Mouse (Mus musculus): ENCODE results near the gene Glipr1l1. TPM values are rescaled to one million over a fixed set of nuclear protein-coding genes. Genes with fewer than 3 reads are reported as not detected.
"Not testable (repeated sequence)": the region's sequence is repeated elsewhere in the genome, so short reads cannot be mapped to it uniquely, and the experiment has no call there.

Glipr1l1 gene
- polyA plus RNA-seq, 1 experiment from 2014 or later, result not detected

- H3K4me3 ChIP-seq (ENCODE audit: low read depth, low read length), result no peak overlapping the region
- H3K9ac ChIP-seq, result no peak overlapping the region
- H3K4me2 ChIP-seq, result no peak overlapping the region
- H3K27ac ChIP-seq (ENCODE audit: low read depth), result no peak overlapping the region
- 22% methylated on average over 2 of the region's 2 CpGs for WGBS
- no peaks in the 10 kb centered on the region for H3K9me3 ChIP-seq (ENCODE audit: low read depth, low read length)
- no peak for TF ChIP-seq CTCF (IDR thresholded peaks at IDR 0.05; ENCODE audit: low read depth)
- H3K27me3 ChIP-seq (ENCODE audit: insufficient read depth, low read length), result no peaks in the 10 kb centered on the region
- H3K36me3 ChIP-seq (ENCODE audit: insufficient read depth), result no peaks in the 10 kb centered on the region
- no peak for ATAC-seq (ENCODE audit: insufficient read depth)
- DNase-seq, result no peak
- H3K4me1 ChIP-seq (ENCODE audit: insufficient read depth), result no peaks in the 10 kb centered on the region
These were observed 20.1 kb downstream of the Glipr1l1 start for GRCm38 (mm10) chr10:112080044-112080443.

- no peak for TF ChIP-seq CTCF (IDR thresholded peaks at IDR 0.05; ENCODE audit: low read depth)
- ATAC-seq (ENCODE audit: insufficient read depth), result no peak
These were observed 23.2 kb downstream of the Glipr1l1 start, which contains the start of gene Glipr1l2 for GRCm38 (mm10) chr10:112083157-112083556. Gene Glipr1l2, plus strand, starts transcription at chr10:112083354.

GRCm38 (mm10) chr10:112105785-112106184, 45.8 kb downstream of the Glipr1l1 start:
- not testable (repeated sequence) for ATAC-seq (ENCODE audit: insufficient read depth); H3K9me3 ChIP-seq (ENCODE audit: low read depth, low read length); H3K4me2 ChIP-seq; H3K36me3 ChIP-seq (ENCODE audit: insufficient read depth); H3K27ac ChIP-seq (ENCODE audit: low read depth); H3K27me3 ChIP-seq (ENCODE audit: insufficient read depth, low read length); H3K4me3 ChIP-seq (ENCODE audit: low read depth, low read length); H3K4me1 ChIP-seq (ENCODE audit: insufficient read depth); H3K9ac ChIP-seq
- DNase-seq, result peak; percentile 88
- 6% methylated on average over 5 of the region's 5 CpGs for whole genome bisulfite sequencing
- peak; percentile 73 for TF ChIP-seq CTCF (IDR thresholded peaks at IDR 0.05; ENCODE audit: low read depth)

More at GRCm38 (mm10) chr10:112083157-112083556, 23.2 kb downstream of the Glipr1l1 start, which contains the start of gene Glipr1l2:
- no peak for DNase-seq
- Histone ChIP-seq H3K4me3 (ENCODE audit: low read depth, low read length) (no peak within 1 kb of the TSS), H3K4me2 (no peak within 1 kb of the TSS), H3K36me3 (ENCODE audit: insufficient read depth) (no peaks in the 10 kb centered on the region), H3K9ac (no peak within 1 kb of the TSS), H3K27me3 (ENCODE audit: insufficient read depth, low read length) (no peaks in the 10 kb centered on the region), H3K9me3 (ENCODE audit: low read depth, low read length) (no peaks in the 10 kb centered on the region), H3K27ac (ENCODE audit: low read depth) (no peak within 1 kb of the TSS), H3K4me1 (ENCODE audit: insufficient read depth) (no peaks in the 10 kb centered on the region)
- 92% methylated on average over 14 of the region's 14 CpGs for WGBS

GRCm38 (mm10) chr10:112110401-112110800, 50.4 kb downstream of the Glipr1l1 start:
- ATAC-seq (ENCODE audit: insufficient read depth) (no peak), DNase-seq (no peak)
- H3K4me1 ChIP-seq (ENCODE audit: insufficient read depth), result no peaks in the 10 kb centered on the region
- TF ChIP-seq CTCF (IDR thresholded peaks at IDR 0.05; ENCODE audit: low read depth), result no peak
- H3K36me3 ChIP-seq (ENCODE audit: insufficient read depth), result no peaks in the 10 kb centered on the region
- H3K4me3 ChIP-seq (ENCODE audit: low read depth, low read length), result no peak overlapping the region
- no peak overlapping the region for H3K9ac ChIP-seq
- WGBS, result 85% methylated on average over 7 of the region's 7 CpGs
- H3K4me2 ChIP-seq, result no peak overlapping the region
- no peaks in the 10 kb centered on the region for H3K27me3 ChIP-seq (ENCODE audit: insufficient read depth, low read length)
- H3K9me3 ChIP-seq (ENCODE audit: low read depth, low read length), result no peaks in the 10 kb centered on the region
- no peak overlapping the region for H3K27ac ChIP-seq (ENCODE audit: low read depth)

DNA sequence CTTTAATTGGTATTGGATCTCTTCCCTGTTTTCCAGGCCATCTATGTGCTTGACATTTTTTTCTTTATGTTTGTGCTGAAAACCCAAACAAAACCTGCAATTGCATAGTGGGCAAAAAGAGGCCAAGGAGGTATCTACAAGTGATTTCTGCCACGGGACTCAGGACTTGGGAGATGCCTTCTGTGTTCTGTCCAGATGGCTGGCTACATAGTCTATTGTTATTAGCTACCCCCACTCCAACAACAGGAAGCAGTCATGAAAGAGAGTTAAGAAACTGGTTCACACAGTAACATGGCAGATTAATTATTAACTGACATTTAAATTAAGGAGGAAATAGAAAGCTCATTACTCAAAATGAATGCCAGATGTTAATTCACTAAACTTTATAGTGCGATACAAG, 65.1 kb downstream of the Glipr1l1 start:
- DNase-seq; H3K27ac ChIP-seq (ENCODE audit: low read depth); H3K4me3 ChIP-seq (ENCODE audit: low read depth, low read length); H3K9me3 ChIP-seq (ENCODE audit: low read depth, low read length); ATAC-seq (ENCODE audit: insufficient read depth); H3K36me3 ChIP-seq (ENCODE audit: insufficient read depth); H3K9ac ChIP-seq; H3K4me1 ChIP-seq (ENCODE audit: insufficient read depth); H3K4me2 ChIP-seq; H3K27me3 ChIP-seq (ENCODE audit: insufficient read depth, low read length): not testable (repeated sequence)
- 70% methylated on average over 2 of the region's 2 CpGs for WGBS

GRCm38 (mm10) chr10:112127682-112128230, 67.8 kb downstream of the Glipr1l1 start:
- not testable (repeated sequence) for H3K4me1 ChIP-seq (ENCODE audit: insufficient read depth); H3K36me3 ChIP-seq (ENCODE audit: insufficient read depth); H3K4me2 ChIP-seq; H3K9me3 ChIP-seq (ENCODE audit: low read depth, low read length); H3K9ac ChIP-seq; DNase-seq; H3K27ac ChIP-seq (ENCODE audit: low read depth); H3K27me3 ChIP-seq (ENCODE audit: insufficient read depth, low read length); H3K4me3 ChIP-seq (ENCODE audit: low read depth, low read length); ATAC-seq (ENCODE audit: insufficient read depth)
- 76% methylated on average over 6 of the region's 6 CpGs for WGBS

Other genes starting within 250 kb of the Glipr1l1 start
- 53.9 and 55.6 TPM in 2 replicates for gene Krr1, start 87.5 kb upstream of the Glipr1l1 start, polyA plus RNA-seq (2014; fragmentation: Nextera tagmentation; extraction: Ambion mirVana)
- gene Glipr1, start 57.6 kb upstream of the Glipr1l1 start, polyA plus RNA-seq (2014; fragmentation: Nextera tagmentation; extraction: Ambion mirVana), result 1.5 and 3.0 TPM in 2 replicates
- gene Glipr1l2, start 23.2 kb downstream of the Glipr1l1 start, polyA plus RNA-seq (2014; fragmentation: Nextera tagmentation; extraction: Ambion mirVana), result not detected in 2 replicates
- not detected in 2 replicates for gene Glipr1l3, start 100.1 kb downstream of the Glipr1l1 start, polyA plus RNA-seq (2014; fragmentation: Nextera tagmentation; extraction: Ambion mirVana)
- 0.51 and 0.61 TPM in 2 replicates for gene Caps2, start 103.4 kb downstream of the Glipr1l1 start, polyA plus RNA-seq (2014; fragmentation: Nextera tagmentation; extraction: Ambion mirVana)
- 0.13 and 0.18 TPM in 2 replicates for gene Kcnc2, start 210.9 kb downstream of the Glipr1l1 start, polyA plus RNA-seq (2014; fragmentation: Nextera tagmentation; extraction: Ambion mirVana)

All from lung, embryonic 14.5 days (tissue).